Mouse (Mus musculus): Measurements from ENCODE around the gene Copb2.

Gene Copb2

GRCm38 (mm10) chr9:98563137-98564126, at the start of gene Copb2:
TSS of gene Copb2 (plus strand) at chr9:98563721.
- peak; percentile 99 for DNase-seq

- no peak for DNase-seq
Observed at GRCm38 (mm10) chr9:98523872-98524271, 39.6 kb upstream of the Copb2 start.

- DNase-seq: peak; percentile 34 to 41
Observed at GRCm38 (mm10) chr9:98524786-98525542, 38.6 kb upstream of the Copb2 start.

GRCm38 (mm10) chr9:98525543-98525924, 38.0 kb upstream of the Copb2 start:
- no peak for DNase-seq

- peak in 1 of 2 experiments; percentile 26 for DNase-seq
Observed at GRCm38 (mm10) chr9:98527226-98527625, 36.3 kb upstream of the Copb2 start.

- no peak for DNase-seq
Observed at GRCm38 (mm10) chr9:98529776-98530175, 33.7 kb upstream of the Copb2 start.

- DNase-seq: no peak
Observed at GRCm38 (mm10) chr9:98530999-98531398, 32.5 kb upstream of the Copb2 start.

GRCm38 (mm10) chr9:98534675-98535280, 28.7 kb upstream of the Copb2 start:
- peak in 1 of 2 experiments; percentile 22 for DNase-seq

- peak in 1 of 2 experiments; percentile 11 for DNase-seq
Observed at GRCm38 (mm10) chr9:98535763-98536162, 27.8 kb upstream of the Copb2 start.

GRCm38 (mm10) chr9:98538017-98538712, 25.4 kb upstream of the Copb2 start:
- DNase-seq: peak; percentile 11 to 36

GRCm38 (mm10) chr9:98538713-98539360, 24.7 kb upstream of the Copb2 start:
- peak; percentile 75 to 83 for DNase-seq

- no peak for DNase-seq
Observed at GRCm38 (mm10) chr9:98544042-98544441, 19.5 kb upstream of the Copb2 start.

- DNase-seq: no peak
Observed at GRCm38 (mm10) chr9:98583852-98584251, 20.3 kb downstream of the Copb2 start.

- DNase-seq: no peak
Observed at GRCm38 (mm10) chr9:98600094-98600493, 36.6 kb downstream of the Copb2 start.

- DNase-seq: peak; percentile 80 to 87
Observed at GRCm38 (mm10) chr9:98601156-98601836, 37.8 kb downstream of the Copb2 start, which contains the start of gene Mrps22. TSS of gene Mrps22 (minus strand) at chr9:98601660.

GRCm38 (mm10) chr9:98601837-98602359, 38.4 kb downstream of the Copb2 start:
- DNase-seq: no peak

- no peak for DNase-seq
Observed at GRCm38 (mm10) chr9:98604896-98605295, 41.4 kb downstream of the Copb2 start.

GRCm38 (mm10) chr9:98628480-98628879, 65.0 kb downstream of the Copb2 start:
- no peak for DNase-seq

- DNase-seq: peak in 1 of 2 experiments; percentile 16
Observed at GRCm38 (mm10) chr9:98633287-98634162, 70.0 kb downstream of the Copb2 start.

All from kidney, postnatal 4 days (tissue).